Mouse (Mus musculus): Measurements from ENCODE around the gene Tmem248. TPM values are rescaled to one million over a fixed set of nuclear protein-coding genes. Genes with fewer than 3 reads are reported as not detected.

Tmem248 gene
- polyA plus RNA-seq, 1 experiment from 2014 or later, result 35.7 TPM

DNA sequence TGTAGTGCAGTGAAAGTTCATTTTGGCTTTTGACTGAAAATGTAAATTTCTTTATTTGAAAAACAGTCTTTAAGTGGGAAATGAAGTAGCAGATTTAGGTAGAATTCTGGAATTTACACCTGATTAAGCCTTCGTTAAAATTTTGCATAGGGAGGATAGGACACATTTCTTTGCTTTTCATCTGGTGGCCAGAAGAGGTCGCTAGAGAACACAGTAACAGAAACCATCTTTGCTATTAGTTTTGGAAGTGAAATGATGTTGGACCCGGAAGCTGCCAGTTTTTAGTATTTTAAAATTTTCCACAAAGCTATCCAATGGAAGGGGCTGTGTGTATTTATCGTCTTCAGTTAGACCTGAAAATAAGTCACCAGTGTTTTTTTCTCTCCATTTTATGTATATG is 58.6 kb downstream of the Tmem248 start:
- DNase-seq (ENCODE audit: low spot score), result no peak
- H3K27ac ChIP-seq, result no peak overlapping the region
- WGBS, result 57% methylated on average over 4 of the region's 4 CpGs

DNA sequence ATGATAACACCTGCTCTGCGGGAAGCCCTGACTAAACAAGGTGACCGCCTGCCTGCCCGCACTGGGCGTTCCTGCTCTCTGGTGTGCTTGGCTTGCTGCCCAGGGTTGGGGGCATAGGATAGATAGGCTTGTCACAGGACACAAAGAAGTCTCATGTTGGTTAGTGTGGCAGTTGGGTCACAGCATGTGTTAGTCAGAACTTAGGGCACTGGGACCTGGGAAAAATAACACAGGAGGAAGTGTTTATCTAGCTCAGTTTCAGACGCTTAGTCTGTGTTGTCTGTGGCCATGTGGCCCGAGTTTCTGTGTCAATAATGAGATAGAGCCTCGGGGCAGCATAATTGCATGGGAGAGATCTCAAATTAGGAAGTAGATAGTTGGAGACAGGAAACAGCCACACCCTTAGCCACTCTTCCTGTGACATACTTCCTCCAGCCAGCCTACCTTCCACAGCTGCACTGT is 61.2 kb downstream of the Tmem248 start:
- no peaks in the 10 kb centered on the region for H3K27me3 ChIP-seq (ENCODE audit: insufficient read depth, poor library complexity, severe bottlenecking)
- H3K36me3 ChIP-seq, result peaks cover 87% of the 10 kb centered on the region
- H3K9me3 ChIP-seq, result no peaks in the 10 kb centered on the region
- H3K27ac ChIP-seq, result no peak overlapping the region
- no peak overlapping the region for H3K4me3 ChIP-seq
- no peaks in the 10 kb centered on the region for H3K4me1 ChIP-seq
- 75% methylated on average over 7 of the region's 7 CpGs for WGBS
- no peak for DNase-seq (ENCODE audit: low spot score)

More for the DNA sequence above, 58.6 kb downstream of the Tmem248 start:
- Histone ChIP-seq H3K36me3 (peaks cover 85% of the 10 kb centered on the region), H3K4me1 (no peaks in the 10 kb centered on the region), H3K9me3 (no peaks in the 10 kb centered on the region), H3K27me3 (ENCODE audit: insufficient read depth, poor library complexity, severe bottlenecking) (no peaks in the 10 kb centered on the region), H3K4me3 (no peak overlapping the region)

DNA sequence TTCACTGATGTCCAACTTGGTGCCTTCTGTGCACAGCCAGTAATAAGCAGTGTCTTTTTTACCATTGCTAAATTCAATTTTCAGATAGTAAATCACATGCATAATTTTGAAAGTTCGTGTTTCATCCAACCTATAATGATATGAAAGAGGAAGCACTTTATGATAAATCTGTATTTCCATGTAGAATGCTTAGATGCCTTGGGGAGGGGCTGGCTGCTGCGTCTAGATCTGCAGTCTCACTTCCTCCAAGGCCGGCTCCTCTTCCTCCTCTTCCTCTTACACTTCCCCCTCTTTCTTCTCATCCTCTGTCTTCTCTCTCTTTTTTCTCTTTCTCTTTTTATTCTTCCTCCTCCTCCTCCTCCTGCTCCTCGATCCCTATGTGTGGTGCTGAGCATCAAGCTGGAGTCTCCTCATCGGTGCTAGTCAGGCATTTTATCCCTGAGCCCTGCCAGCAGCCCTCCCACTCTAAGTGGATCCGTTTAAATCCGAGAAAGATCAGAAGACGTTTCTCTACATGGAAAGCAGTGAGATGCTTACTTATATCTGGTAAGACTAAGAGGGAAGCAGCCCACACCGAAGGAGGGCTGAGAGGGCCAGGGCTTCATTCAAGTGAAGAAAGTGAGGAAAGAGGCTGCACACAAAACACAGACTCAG is 66.3 kb downstream of the Tmem248 start:
- Histone ChIP-seq H3K4me3 (no peak overlapping the region), H3K27me3 (ENCODE audit: insufficient read depth, poor library complexity, severe bottlenecking) (no peaks in the 10 kb centered on the region), H3K9me3 (no peaks in the 10 kb centered on the region), H3K4me1 (no peaks in the 10 kb centered on the region), H3K36me3 (peaks cover 86% of the 10 kb centered on the region), H3K27ac (no peak overlapping the region)
- no peak for DNase-seq (ENCODE audit: low spot score)
- 92% methylated on average over 9 of the region's 9 CpGs for whole genome bisulfite sequencing

DNA sequence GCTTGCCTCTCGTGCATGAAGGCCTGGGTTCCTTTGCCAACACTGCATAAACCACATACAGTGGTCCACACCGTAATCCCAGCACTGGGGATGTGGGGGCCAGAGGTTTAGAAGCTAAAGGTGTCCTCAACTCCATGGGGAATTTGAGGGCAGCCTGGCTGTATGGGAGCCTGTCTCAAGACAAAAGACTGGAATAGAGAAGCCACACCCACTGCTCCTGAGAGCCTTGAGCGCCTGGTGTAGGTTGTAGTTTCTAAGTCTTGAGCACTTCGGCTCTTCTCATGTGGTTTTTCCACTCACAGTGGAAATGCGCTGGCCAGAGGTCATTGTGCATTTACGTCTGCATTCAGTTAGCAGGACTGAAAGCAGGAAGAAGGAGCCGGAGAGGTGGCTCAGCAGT is 71.2 kb downstream of the Tmem248 start:
- Histone ChIP-seq H3K36me3 (peaks cover 78% of the 10 kb centered on the region), H3K4me1 (no peaks in the 10 kb centered on the region), H3K27ac (no peak overlapping the region), H3K4me3 (no peak overlapping the region), H3K27me3 (ENCODE audit: insufficient read depth, poor library complexity, severe bottlenecking) (no peaks in the 10 kb centered on the region), H3K9me3 (no peaks in the 10 kb centered on the region)
- no peak for DNase-seq (ENCODE audit: low spot score)
- WGBS, result 91% methylated on average over 7 of the region's 7 CpGs

DNA sequence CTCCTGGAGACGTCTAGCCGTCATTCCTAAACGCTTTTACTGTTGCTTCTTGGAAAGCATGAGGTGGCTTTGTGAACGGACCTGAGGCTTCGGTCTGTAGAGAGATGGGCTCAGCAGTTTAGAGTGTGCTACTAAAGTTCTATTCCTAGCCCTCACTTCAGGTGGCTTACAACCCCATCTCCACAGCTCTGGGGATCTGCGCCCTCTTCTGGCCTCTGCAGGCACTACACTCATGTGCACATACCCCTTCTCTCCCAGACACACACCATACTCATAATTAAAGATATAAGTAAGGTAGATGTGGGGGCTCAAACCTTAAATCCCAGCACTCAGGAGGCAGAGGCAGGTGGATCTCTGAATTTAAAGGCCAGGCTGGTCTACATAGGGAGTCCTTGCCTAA is 73.4 kb downstream of the Tmem248 start:
- Histone ChIP-seq H3K36me3 (peaks cover 73% of the 10 kb centered on the region), H3K27ac (no peak overlapping the region), H3K4me3 (no peak overlapping the region), H3K27me3 (ENCODE audit: insufficient read depth, poor library complexity, severe bottlenecking) (no peaks in the 10 kb centered on the region), H3K9me3 (no peaks in the 10 kb centered on the region), H3K4me1 (no peaks in the 10 kb centered on the region)
- DNase-seq (ENCODE audit: low spot score), result no peak
- WGBS, result 93% methylated on average over 6 of the region's 6 CpGs

DNA sequence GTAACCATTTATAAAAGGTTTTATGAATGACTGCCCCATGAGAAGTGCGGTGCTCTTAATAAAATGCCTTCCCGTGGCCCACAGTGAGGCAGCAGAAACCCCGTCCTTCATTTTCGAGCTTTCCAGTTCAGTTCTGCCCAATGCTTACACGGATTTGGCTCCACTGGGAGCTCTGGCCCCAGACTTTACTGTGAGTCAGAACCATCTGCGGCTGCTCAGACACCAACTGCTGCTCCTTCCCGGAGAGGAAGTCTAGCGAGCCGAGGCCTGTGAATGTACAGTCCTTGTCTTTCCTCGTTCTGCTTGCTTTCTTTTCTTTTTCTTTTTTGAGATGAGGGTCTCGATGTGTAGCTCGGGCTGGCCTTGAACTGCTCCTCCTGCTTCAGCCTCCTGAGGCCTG is 73.9 kb downstream of the Tmem248 start:
- Histone ChIP-seq H3K27me3 (ENCODE audit: insufficient read depth, poor library complexity, severe bottlenecking) (no peaks in the 10 kb centered on the region), H3K36me3 (peaks cover 76% of the 10 kb centered on the region), H3K4me1 (no peaks in the 10 kb centered on the region), H3K27ac (no peak overlapping the region), H3K9me3 (no peaks in the 10 kb centered on the region), H3K4me3 (no peak overlapping the region)
- WGBS, result 92% methylated on average over 12 of the region's 12 CpGs
- no peak for DNase-seq (ENCODE audit: low spot score)

DNA sequence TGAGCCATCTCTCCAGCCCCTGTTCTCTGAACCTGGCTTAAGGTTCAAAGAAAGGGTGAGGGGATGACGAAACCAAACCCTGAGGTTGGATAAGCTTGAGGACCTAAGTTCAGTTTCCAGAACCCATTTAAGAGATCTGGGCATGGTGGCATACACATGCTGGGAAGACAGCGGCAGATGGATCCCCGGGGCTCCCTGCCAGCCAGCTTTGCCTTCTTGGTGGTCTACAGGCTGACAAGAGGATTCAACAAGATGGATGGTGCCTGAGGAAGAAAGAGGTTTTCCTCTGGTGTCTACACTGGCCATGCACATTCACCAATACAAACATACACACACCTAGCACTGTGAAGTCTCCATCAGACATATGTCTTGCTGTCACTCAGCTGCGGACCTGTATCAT is 76.1 kb downstream of the Tmem248 start:
- H3K27ac ChIP-seq, result no peak overlapping the region
- 88% methylated on average over 4 of the region's 4 CpGs for WGBS
- H3K9me3 ChIP-seq, result no peaks in the 10 kb centered on the region
- DNase-seq (ENCODE audit: low spot score), result no peak
- H3K36me3 ChIP-seq, result peaks cover 81% of the 10 kb centered on the region
- no peaks in the 10 kb centered on the region for H3K4me1 ChIP-seq
- H3K27me3 ChIP-seq (ENCODE audit: insufficient read depth, poor library complexity, severe bottlenecking), result no peaks in the 10 kb centered on the region
- H3K4me3 ChIP-seq, result no peak overlapping the region

Other genes with a start within 250 kb of the Tmem248 start
- gene Gusb, start 214.0 kb upstream of the Tmem248 start, polyA plus RNA-seq (2016; fragmentation: Nextera tagmentation; extraction: Ambion mirVana), result 47.3 and 56.8 TPM in 2 replicates
- 25.1 and 35.9 TPM in 2 replicates for gene Asl, start 187.8 kb upstream of the Tmem248 start, polyA plus RNA-seq (2016; fragmentation: Nextera tagmentation; extraction: Ambion mirVana)
- 33.1 and 39.9 TPM in 2 replicates for gene Crcp, start 187.8 kb upstream of the Tmem248 start, polyA plus RNA-seq (2016; fragmentation: Nextera tagmentation; extraction: Ambion mirVana)
- 27.2 and 44.6 TPM in 2 replicates for gene Tpst1, start 143.8 kb upstream of the Tmem248 start, polyA plus RNA-seq (2016; fragmentation: Nextera tagmentation; extraction: Ambion mirVana)
- 4.4 and 4.8 TPM in 2 replicates for gene Kctd7, start 72.2 kb upstream of the Tmem248 start, polyA plus RNA-seq (2016; fragmentation: Nextera tagmentation; extraction: Ambion mirVana)
- 21.2 and 25.5 TPM in 2 replicates for gene Rabgef1, start 45.3 kb upstream of the Tmem248 start, polyA plus RNA-seq (2016; fragmentation: Nextera tagmentation; extraction: Ambion mirVana)
- 64.9 and 74.8 TPM in 2 replicates for gene Sbds, start 38.4 kb downstream of the Tmem248 start, polyA plus RNA-seq (2016; fragmentation: Nextera tagmentation; extraction: Ambion mirVana)
- gene Tyw1, start 38.5 kb downstream of the Tmem248 start, polyA plus RNA-seq (2016; fragmentation: Nextera tagmentation; extraction: Ambion mirVana), result 25.2 and 26.1 TPM in 2 replicates
- 0.10 and 0.21 TPM in 2 replicates for gene Caln1, start 152.4 kb downstream of the Tmem248 start, polyA plus RNA-seq (2016; fragmentation: Nextera tagmentation; extraction: Ambion mirVana)
- not detected in 2 replicates for gene A330070K13Rik, start 167.6 kb downstream of the Tmem248 start, polyA plus RNA-seq (2016; fragmentation: Nextera tagmentation; extraction: Ambion mirVana)